Comparison of ENCODE assay signal across 10 mouse cellular contexts in genomic region chr3:98046305-98046704, GRCm38 (mm10). TPM values are rescaled to one million over a fixed set of nuclear protein-coding genes. Genes with fewer than 3 reads are reported as not detected.
DNase-seq lines count a peak whose midpoint lies in the region; ATAC-seq and TF ChIP-seq lines count a peak whose summit lies in the region.
"Had no signal": no experiment of that assay in that cellular context is flagged by ENCODE, and none has a peak within 500 bp of the region (broad histone marks: within the 10 kb centered on the region; RNA-seq: fewer than 3 reads in every experiment).

No protein-coding gene starts in this region.

- H3K9me3 ChIP-seq in kidney, embryonic 15.5 days (replicated peaks): no peaks in the 10 kb centered on the region
- H3K9me3 ChIP-seq in limb, embryonic 10.5 days (replicated peaks): no peaks in the 10 kb centered on the region
- H3K9me3 ChIP-seq in midbrain, embryonic 14.5 days (ENCODE audit: control insufficient read depth, low read length): no peaks in the 10 kb centered on the region
- H3K9me3 ChIP-seq: embryonic facial prominence, embryonic 12.5 days had no signal

- no peaks in the 10 kb centered on the region for H3K27me3 ChIP-seq in kidney, embryonic 15.5 days
- H3K27me3 ChIP-seq in limb, embryonic 10.5 days (ENCODE audit: low read depth, poor library complexity, severe bottlenecking): no peaks in the 10 kb centered on the region
- no peaks in the 10 kb centered on the region for H3K27me3 ChIP-seq in myocyte (ENCODE audit: control insufficient read depth, insufficient read depth, insufficient read length)
- no peaks in the 10 kb centered on the region for H3K27me3 ChIP-seq in midbrain, embryonic 14.5 days (ENCODE audit: control insufficient read depth, insufficient read depth, low read length)
- H3K27me3 ChIP-seq: embryonic facial prominence, embryonic 12.5 days; Patski had no signal

- H3K79me2 ChIP-seq in myocyte (ENCODE audit: control insufficient read depth, insufficient read depth): peaks cover 84% of the 10 kb centered on the region

- WGBS in kidney, embryonic 15.5 days: 18% methylated on average over 8 of the region's 8 CpGs
- 65% methylated on average over 8 of the region's 8 CpGs for WGBS in limb, embryonic 10.5 days
- 73% methylated on average over 8 of the region's 8 CpGs for WGBS in midbrain, embryonic 14.5 days

- no peak overlapping the region for H3K4me3 ChIP-seq in kidney, embryonic 15.5 days (replicated peaks)
- H3K4me3 ChIP-seq in limb, embryonic 10.5 days: no peak overlapping the region
- H3K4me3 ChIP-seq in myocyte: no peak overlapping the region
- H3K4me3 ChIP-seq in midbrain, embryonic 14.5 days (replicated peaks; ENCODE audit: low read depth, low read length): no peak overlapping the region
- H3K4me3 ChIP-seq: embryonic facial prominence, embryonic 12.5 days had no signal

- ATAC-seq in kidney, embryonic 15.5 days (replicated peaks; ENCODE audit: low FRiP score): peak; percentile 57
- peak; percentile 96 for ATAC-seq in common myeloid progenitor, adult 5-6 weeks (replicated peaks; ENCODE audit: low read depth, poor library complexity, severe bottlenecking)
- no peak for ATAC-seq in midbrain, embryonic 14.5 days (ENCODE audit: low FRiP score, low TSS enrichment)
- ATAC-seq: Patski had no signal

- peak overlapping the region; percentile 89 for H3K27ac ChIP-seq in kidney, embryonic 15.5 days
- peak overlapping the region; percentile 63; the same call in 1 of the 2 replicates for H3K27ac ChIP-seq in limb, embryonic 10.5 days
- no peak overlapping the region for H3K27ac ChIP-seq in midbrain, embryonic 14.5 days (replicated peaks; ENCODE audit: low read depth, low read length)
- H3K27ac ChIP-seq: embryonic facial prominence, embryonic 12.5 days had no signal

- no peak overlapping the region for H3K4me2 ChIP-seq in kidney, embryonic 15.5 days
- no peak overlapping the region for H3K4me2 ChIP-seq in myocyte (ENCODE audit: low read depth)
- H3K4me2 ChIP-seq in midbrain, embryonic 14.5 days (ENCODE audit: low read length): no peak overlapping the region
- H3K4me2 ChIP-seq: embryonic facial prominence, embryonic 12.5 days had no signal

- H3K36me3 ChIP-seq in kidney, embryonic 15.5 days: no peaks in the 10 kb centered on the region
- H3K36me3 ChIP-seq in limb, embryonic 10.5 days: peaks cover 12% of the 10 kb centered on the region
- no peaks in the 10 kb centered on the region for H3K36me3 ChIP-seq in myocyte (ENCODE audit: control insufficient read depth, insufficient read depth)
- no peaks in the 10 kb centered on the region for H3K36me3 ChIP-seq in midbrain, embryonic 14.5 days (ENCODE audit: control insufficient read depth, insufficient read depth, low read length)
- H3K36me3 ChIP-seq: embryonic facial prominence, embryonic 12.5 days had no signal

- no peak for DNase-seq in kidney, adult 9 months
- DNase-seq in limb, embryonic 10.5 days (ENCODE audit: low spot score): no peak
- no peak for DNase-seq in testis, postnatal 14 days (ENCODE audit: low spot score)
- DNase-seq in midbrain, embryonic 14.5 days: no peak
- no peak for DNase-seq in adrenal gland, adult 18-20 months (ENCODE audit: low spot score in 2 of 2)

- H3K9ac ChIP-seq in kidney, embryonic 15.5 days: no peak overlapping the region
- H3K9ac ChIP-seq in midbrain, embryonic 14.5 days (replicated peaks; ENCODE audit: low read length): no peak overlapping the region
- H3K9ac ChIP-seq: embryonic facial prominence, embryonic 12.5 days had no signal

- H3ac ChIP-seq in myocyte (ENCODE audit: control insufficient read depth, insufficient read length): no peak overlapping the region

- peaks cover 88% of the 10 kb centered on the region for H3K4me1 ChIP-seq in kidney, embryonic 15.5 days
- peaks cover 68% of the 10 kb centered on the region for H3K4me1 ChIP-seq in limb, embryonic 10.5 days
- H3K4me1 ChIP-seq in midbrain, embryonic 14.5 days (ENCODE audit: control insufficient read depth, insufficient read depth, low read length): peaks cover 12% of the 10 kb centered on the region; the same call in 1 of the 2 replicates

- TF ChIP-seq POLR2A in myocyte (IDR thresholded peaks at IDR 0.05; ENCODE audit: insufficient read length, low read depth): no peak

TF ChIP-seq in myocyte, 11 proteins besides CTCF, POLR2A, EP300 and RAD21:
- TF ChIP-seq TCF3 (IDR thresholded peaks at IDR 0.05; ENCODE audit: insufficient read length, low read depth): no peak
- TF ChIP-seq CEBPB (IDR thresholded peaks at IDR 0.05; ENCODE audit: insufficient read depth, poor library complexity, severe bottlenecking): no peak
- TF ChIP-seq MYOD1 (IDR thresholded peaks at IDR 0.05; ENCODE audit: control insufficient read depth in 1 of 3, insufficient read length in 2 of 3, low read depth in 2 of 3): peak in 2 of 3 experiments; percentile 73 to 88
- no peak for TF ChIP-seq REST (IDR thresholded peaks at IDR 0.05; ENCODE audit: insufficient read depth, insufficient read length)
- TF ChIP-seq SRF (IDR thresholded peaks at IDR 0.05; ENCODE audit: control insufficient read depth, insufficient read length, low read depth): no peak
- TF ChIP-seq MYOG (IDR thresholded peaks at IDR 0.05; ENCODE audit: control insufficient read depth in 1 of 3, insufficient read depth in 1 of 3, insufficient read length in 2 of 3, low read depth in 2 of 3): peak; percentile 53 to 94 (median 77)
- TF ChIP-seq E2F4 (IDR thresholded peaks at IDR 0.05; ENCODE audit: insufficient read depth): no peak

RNA-seq across cellular contexts. Expression of gene Notch2, which starts 33.0 kb away (rescaled TPM):
- polyA plus RNA-seq in kidney, embryonic 15.5 days (2015; fragmentation: Nextera tagmentation; extraction: Ambion mirVana): 33.1 and 33.8 TPM in 2 replicates
- total RNA-seq in common myeloid progenitor, adult 5-6 weeks (2017): 41.1 and 48.9 TPM in 2 replicates
- 22.7 and 29.6 TPM in 2 replicates for polyA plus RNA-seq in limb, embryonic 10.5 days (2016; fragmentation: Nextera tagmentation; extraction: Ambion mirVana)
- polyA plus RNA-seq in myocyte (2012; fragmentation: generic; extraction: Trizol): 15.1 TPM
- 5.2 and 10.8 TPM in 2 replicates for polyA plus RNA-seq in midbrain, embryonic 14.5 days (2014; fragmentation: Nextera tagmentation; extraction: Ambion mirVana)
- total RNA-seq in adrenal gland, adult 18-20 months (2021): 10 to 100 TPM; 46.6 to 79.1 TPM
